Mouse (Mus musculus) heart, adult 18-20 months (tissue): Measurements from ENCODE around the gene Slc34a1. TPM values are rescaled to one million over a fixed set of nuclear protein-coding genes. Genes with fewer than 3 reads are reported as not detected.

Source experiments
- DNase-seq, 2 experiments: peaks; one replicate each; pipeline ENCODE4 v3.0.0; 2021 to 2022; ENCODE audit warnings: mixed read lengths in 1 of 2
- microRNA-seq, 2 experiments: library from miRNA; unstranded; fragments of <30 nt; microRNA quantifications; one replicate each; pipeline ENCODE4 v1.2.0; 2022
- total RNA-seq, 2 experiments: library from RNA; stranded (reverse); gene quantifications; 2 replicates each; pipeline ENCODE4 v1.2.3; 2021

Slc34a1 gene
- total RNA-seq, 2 experiments from 2014 or later, result not detected

DNA sequence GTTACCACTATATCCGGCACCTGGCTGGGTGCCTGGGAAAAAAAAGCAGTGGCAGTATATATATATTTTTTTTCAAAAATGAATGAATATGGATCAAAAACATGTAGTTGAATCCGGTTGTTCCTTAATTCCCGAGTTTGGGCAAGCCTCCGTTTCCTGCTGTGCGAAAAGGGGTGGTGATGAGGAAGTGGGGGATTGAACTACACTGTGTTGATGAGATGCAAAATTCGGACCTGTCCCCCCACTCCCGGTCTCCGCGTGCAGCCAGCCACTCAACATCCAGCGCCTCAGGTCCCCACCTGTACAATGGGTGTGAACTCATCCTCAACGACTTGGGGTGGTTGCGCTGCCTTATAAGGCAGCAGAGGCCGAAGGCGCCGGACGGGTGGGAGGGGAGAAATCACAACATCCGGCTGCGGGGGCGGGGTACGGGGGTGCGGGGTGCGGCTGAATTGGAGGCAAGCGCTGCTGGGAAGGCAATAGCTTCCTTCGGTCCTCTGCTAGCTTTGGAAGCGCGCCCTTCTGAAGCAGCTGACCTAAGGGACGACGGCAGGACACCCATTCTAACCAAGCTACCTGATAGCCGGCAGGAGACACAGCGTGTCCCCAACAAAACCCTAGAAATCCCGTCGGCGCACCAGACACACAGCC lies 46.4 kb downstream of the Slc34a1 start:
- DNase-seq, result no peak

- DNase-seq, result peak; percentile 100
These were observed 46.9 kb downstream of the Slc34a1 start, which contains the start of gene Grk6 for GRCm38 (mm10) chr13:55444937-55445315. Gene Grk6, plus strand, starts transcription at chr13:55445072.

DNA sequence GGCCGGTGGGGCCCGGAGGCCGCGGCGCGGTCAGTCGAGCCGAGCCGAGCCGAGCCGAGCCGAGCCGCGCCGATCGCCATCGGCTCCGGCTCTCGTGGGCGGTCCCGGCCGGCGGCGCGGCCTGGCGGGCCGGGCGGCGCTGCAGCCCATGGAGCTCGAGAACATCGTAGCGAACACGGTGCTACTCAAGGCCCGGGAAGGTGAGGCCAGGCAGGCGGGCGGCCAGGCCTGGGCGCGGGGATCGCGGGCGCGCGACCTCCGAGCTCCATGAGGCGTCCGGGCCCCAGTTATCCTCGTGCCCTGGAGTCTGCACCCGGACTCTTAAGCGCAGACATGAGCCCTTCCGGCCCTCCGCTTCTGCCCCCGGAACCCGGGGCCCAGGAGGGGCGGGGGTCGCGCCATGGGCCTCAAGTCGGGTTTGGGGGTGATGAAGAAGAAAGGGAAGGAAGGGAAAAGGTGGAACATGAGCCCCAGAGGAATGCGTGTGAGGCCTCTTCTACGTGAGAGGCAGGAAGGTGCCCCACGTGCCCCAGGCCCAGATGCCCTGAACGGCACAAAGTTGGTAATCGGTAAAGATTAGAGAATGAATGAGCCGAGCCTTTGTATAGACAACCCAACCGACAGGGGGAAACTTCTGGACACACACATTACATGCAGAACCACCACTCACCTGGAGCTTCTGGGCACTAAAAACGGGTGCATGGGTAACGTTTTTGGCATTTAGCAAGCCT lies 47.5 kb downstream of the Slc34a1 start:
- DNase-seq, result no peak

DNA sequence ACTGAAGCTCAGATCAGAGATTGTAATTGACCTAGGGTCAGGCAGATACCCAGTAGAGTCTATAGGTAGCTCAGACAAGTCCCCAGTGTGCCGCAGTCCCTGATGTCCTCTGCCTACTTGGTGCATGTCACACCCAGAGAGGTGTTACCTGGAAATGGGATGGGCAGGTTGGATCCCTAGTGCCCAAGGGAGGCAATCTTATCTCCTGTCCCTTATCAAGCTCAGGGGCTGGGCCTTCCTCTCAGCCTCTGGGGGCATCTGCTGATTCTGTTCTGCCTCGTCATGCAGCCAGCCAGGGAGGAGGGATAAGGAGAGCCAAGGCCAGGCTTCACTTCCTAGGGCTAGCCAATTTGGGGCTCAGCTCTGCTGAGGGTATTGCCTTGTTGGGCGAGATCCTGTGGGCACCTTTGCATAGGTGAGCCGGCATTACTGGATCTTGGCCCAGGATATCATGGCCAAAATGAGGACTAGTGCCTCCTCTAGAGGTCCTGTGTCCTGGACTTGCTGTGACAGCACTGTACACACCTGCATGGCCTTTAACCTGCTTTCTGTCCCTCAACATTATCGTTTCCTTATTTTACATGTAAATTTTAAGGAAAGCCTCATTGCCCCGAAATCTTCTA lies 48.6 kb downstream of the Slc34a1 start:
- no peak for DNase-seq

DNA sequence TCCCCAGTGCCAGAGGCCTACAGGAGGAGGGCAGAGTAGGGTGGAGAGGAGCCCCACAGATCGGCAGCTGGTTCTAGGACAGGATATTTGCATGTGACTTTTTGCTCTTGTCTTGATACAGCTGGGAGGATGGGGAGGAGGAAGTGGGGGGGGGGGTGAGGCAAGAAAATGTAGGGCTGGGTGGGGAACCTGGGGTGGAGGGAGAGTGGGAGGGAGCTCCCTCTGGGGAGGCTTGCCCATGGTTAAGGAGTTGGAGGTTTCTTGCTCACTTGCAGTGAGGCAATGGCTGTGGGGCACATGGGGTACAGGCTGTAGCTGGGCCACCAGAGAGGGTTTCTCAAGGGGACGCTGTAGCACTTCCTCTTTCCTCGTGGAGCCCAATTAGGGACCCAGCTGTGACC lies 49.6 kb downstream of the Slc34a1 start:
- peak in 1 of 2 experiments; percentile 59 for DNase-seq

DNA sequence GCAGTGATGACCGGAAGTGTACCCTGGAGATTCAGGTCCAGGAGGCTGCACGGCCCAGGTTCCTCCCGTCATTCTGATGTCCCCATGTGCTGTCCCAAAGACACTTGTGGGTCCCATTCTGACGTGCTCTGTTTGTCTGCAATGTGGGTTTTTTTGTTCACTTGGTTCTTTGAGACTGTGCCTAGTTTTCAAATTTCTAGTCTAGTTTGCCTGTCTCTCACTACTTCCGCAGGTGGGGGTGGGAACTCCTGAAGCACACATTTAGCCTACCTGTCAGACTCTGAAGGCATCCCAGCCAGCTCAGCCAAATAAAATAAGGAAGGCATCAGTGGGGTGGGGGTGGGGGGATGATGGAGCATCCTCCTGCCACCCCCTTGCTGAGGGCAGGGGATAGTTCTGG lies 50.1 kb downstream of the Slc34a1 start:
- DNase-seq, result no peak

DNA sequence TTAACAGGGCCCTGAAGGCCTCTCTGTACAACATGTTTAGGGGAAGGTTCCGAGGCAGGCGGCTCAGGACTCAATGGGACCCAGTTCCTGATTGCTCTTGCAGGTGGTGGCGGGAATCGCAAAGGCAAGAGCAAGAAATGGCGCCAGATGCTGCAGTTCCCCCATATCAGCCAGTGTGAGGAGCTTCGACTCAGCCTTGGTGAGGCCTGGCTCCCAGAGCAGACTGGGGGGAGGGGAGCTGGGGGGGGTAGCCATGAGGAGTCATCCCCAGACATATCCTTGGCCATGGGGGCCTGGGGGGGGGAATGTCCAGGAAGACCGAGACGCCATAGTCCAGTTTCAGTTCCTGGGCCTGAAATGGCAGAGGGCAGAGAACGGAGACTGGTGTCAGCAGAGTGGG lies 51.2 kb downstream of the Slc34a1 start:
- DNase-seq, result no peak

DNA sequence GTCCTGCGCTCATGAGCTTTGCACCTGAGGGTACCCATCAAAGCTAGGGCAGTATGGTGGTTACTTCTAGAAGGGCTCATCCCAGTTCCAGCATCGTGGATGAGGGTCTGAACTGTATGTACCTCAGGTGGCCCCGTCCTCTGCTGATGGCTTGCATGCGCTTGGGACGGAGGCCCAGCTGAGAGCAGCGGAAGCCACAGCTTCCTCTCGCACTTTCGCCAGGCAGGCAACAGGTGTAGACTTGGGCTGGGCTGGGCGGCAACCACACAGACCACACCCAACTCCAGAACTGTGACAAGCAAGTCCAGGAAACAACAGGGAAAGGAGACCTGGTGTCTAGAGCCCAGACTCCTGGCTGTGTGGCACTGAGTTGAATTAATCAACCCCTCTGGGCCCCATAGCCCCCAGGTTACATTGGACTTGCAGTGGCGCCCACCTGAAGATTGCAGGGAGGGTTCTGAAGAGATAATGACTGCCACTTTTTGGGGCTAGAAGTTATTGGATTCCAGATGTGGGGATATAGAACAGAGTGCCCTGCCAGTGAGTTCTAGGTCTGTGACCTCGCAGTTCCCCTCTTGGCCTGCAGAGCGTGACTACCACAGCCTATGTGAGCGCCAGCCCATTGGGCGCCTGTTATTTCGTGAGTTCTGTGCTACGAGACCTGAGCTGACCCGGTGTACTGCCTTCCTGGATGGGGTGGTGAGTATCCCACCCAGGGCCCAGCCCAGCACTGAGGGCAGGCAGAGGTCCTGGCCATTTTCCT lies 51.9 kb downstream of the Slc34a1 start:
- peak; percentile 22 to 45 for DNase-seq

GRCm38 (mm10) chr13:55450511-55450980 lies 52.6 kb downstream of the Slc34a1 start:
- peak; percentile 82 to 90 for DNase-seq

- no peak for DNase-seq
These were observed 53.3 kb downstream of the Slc34a1 start for GRCm38 (mm10) chr13:55451296-55451695.

DNA sequence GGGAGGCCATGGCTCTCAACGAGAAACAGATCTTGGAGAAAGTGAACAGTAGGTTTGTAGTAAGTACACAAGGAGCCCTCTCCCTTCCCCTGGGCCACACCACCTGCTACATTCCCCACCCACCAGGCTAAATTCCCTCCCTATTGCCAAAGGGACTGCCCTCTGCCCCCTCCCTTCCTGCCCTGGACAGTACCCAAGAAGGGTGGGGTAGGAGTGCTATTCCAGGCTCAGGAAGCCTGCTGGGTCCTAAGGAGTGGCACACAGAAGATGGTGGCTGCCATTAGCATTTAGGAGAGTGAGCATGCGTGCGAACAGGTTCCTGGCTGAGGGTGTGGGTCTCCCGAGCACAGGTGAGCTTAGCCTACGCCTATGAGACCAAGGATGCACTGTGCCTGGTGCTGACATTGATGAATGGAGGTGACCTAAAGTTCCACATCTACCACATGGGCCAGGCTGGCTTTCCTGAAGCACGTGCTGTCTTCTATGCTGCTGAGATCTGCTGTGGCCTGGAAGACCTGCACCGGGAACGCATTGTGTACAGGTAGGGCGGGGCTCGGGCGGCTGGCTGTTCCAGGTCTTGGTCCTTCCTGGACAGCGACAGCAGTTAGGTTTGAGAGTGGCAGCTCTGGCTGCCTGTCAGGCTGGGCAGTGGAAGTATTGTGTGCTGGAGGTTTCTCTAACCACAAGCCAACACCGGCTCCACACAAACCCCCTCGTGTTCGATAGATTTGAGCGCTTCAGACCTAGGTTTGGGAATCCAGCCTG lies 54.0 kb downstream of the Slc34a1 start:
- DNase-seq, result peak; percentile 68 to 78

DNA sequence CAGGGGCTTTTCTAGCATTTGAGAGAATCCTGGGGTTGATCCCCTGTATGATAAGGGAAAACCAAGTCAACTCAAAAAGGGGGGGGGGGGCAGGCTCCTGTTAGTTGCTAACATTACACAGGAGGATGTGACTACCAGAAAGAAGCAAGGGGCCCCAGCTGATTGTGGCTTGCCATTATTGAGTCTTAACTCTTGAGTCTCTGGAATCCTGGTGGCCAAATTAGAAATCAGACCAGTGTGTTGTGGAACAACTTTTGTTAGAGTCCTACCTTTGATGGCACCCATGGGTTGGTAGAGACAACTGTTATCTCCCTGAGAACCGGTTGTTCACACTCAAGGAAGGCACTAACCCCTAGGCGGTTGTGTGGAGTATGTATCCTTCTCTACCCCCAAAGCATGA lies 65.0 kb downstream of the Slc34a1 start:
- no peak for DNase-seq

DNA sequence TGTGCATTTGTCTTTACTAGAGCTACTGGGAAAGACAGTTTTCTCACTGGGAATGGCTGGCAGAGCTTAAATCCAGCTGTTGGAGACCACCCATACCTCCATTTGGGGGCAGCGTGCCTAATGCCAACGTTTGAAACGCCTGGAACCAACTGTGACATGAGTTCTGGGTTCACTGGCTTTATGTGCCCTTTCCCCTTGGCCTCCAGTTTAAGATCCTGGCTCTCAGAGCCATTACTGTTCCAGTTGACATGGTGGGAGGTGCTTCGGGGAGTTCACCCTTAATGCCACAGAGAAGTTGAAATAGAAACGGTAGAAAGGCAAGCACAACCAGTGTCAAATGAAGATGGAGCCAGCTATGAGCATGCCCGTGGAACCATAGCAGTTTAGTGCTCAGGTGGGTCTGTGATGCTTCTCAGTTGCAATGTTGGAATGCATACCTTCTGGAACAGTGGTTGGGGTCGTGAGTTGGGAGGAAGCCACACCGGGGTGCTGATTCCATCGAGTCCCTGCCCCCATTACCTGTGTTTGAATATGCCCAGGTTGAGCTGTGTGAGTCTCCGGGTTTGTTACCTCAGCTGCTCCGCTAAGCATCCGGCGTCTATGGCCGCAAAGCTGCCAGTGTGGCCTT lies 65.5 kb downstream of the Slc34a1 start:
- peak in 1 of 2 experiments; percentile 33 for DNase-seq

- DNase-seq, result peak in 1 of 2 experiments; percentile 49
These were observed 66.3 kb downstream of the Slc34a1 start, which contains the start of gene Prr7 for GRCm38 (mm10) chr13:55464027-55464884. Gene Prr7, plus strand, starts transcription at chr13:55464267.

DNA sequence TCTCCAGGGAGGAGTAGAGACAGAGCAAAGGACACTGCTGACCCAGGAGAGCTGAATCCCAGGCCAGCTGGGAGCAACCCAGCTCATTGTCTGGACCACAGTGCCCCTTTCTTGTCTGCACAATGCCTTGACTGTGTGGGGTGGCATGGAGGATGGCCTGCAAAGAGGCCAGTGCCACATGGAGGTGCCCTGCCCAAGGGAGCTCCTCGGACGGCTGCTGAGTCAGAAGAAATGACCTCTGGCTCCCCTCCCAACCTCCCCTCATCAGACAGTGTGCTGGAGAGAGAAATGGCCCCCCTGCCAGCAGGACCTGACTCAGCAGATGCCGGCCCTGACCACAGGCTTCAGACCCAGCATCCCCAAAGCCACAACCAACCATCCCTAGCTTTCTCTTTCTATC lies 67.2 kb downstream of the Slc34a1 start:
- no peak for DNase-seq

Small RNA genes lying within 50 kb of the gene (microRNA-seq; reads per million reads assigned to microRNA genes)
- gene Mir6943, result 0.81 to 1.5 reads per million in 2 experiments

Other genes starting within 250 kb of the Slc34a1 start
- under 1 TPM; 0.28 to 0.30 TPM for gene Fgfr4, start 245.5 kb upstream of the Slc34a1 start, total RNA-seq
- 10 to 100 TPM; 51.8 to 51.9 TPM for gene Nsd1, start 188.4 kb upstream of the Slc34a1 start, total RNA-seq
- 10 to 100 TPM; 40.4 to 47.3 TPM for gene Prelid1, start 77.7 kb upstream of the Slc34a1 start, total RNA-seq
- gene Rab24, start 76.2 kb upstream of the Slc34a1 start, total RNA-seq, result 10 to 100 TPM; 35.2 to 38.0 TPM
- gene Mxd3, start 68.4 kb upstream of the Slc34a1 start, total RNA-seq, result under 1 TPM; 0.21 to 0.37 TPM
- gene Lman2, start 35.4 kb upstream of the Slc34a1 start, total RNA-seq, result 10 to 100 TPM; 46.7 to 51.6 TPM
- 1 to 10 TPM in 1 of 2 experiments, under 1 TPM in 1; 0.57 to 1.5 TPM for gene Rgs14, start 28.5 kb upstream of the Slc34a1 start, total RNA-seq
- not detected for gene Pfn3, start 17.0 kb downstream of the Slc34a1 start, total RNA-seq
- not detected for gene F12, start 28.6 kb downstream of the Slc34a1 start, total RNA-seq
- gene Grk6, start 46.9 kb downstream of the Slc34a1 start, total RNA-seq, result 10 to 100 TPM; 13.9 to 17.1 TPM
- under 1 TPM; 0.45 to 0.82 TPM for gene Prr7, start 66.1 kb downstream of the Slc34a1 start, total RNA-seq
- 1 to 10 TPM; 5.7 to 6.4 TPM for gene Dbn1, start 89.9 kb downstream of the Slc34a1 start, total RNA-seq
- 10 to 100 TPM; 42.2 to 46.6 TPM for gene Pdlim7, start 115.5 kb downstream of the Slc34a1 start, total RNA-seq
- 1 to 10 TPM; 1.6 to 3.3 TPM for gene Dok3, start 131.1 kb downstream of the Slc34a1 start, total RNA-seq
- gene Ddx41, start 138.5 kb downstream of the Slc34a1 start, total RNA-seq, result 10 to 100 TPM; 11.6 to 13.8 TPM
- gene Fam193b, start 172.9 kb downstream of the Slc34a1 start, total RNA-seq, result 10 to 100 TPM; 11.7 to 14.3 TPM
- 100 to 1,000 TPM in 1 of 2 experiments, 10 to 100 TPM in 1; 87.3 to 109 TPM for gene Tmed9, start 175.5 kb downstream of the Slc34a1 start, total RNA-seq
- gene B4galt7, start 201.7 kb downstream of the Slc34a1 start, total RNA-seq, result 1 to 10 TPM; 8.3 to 9.4 TPM
- 10 to 100 TPM; 11.6 to 11.7 TPM for gene Caml, start 224.8 kb downstream of the Slc34a1 start, total RNA-seq
- 10 to 100 TPM; 19.2 to 22.3 TPM for gene Ddx46, start 236.8 kb downstream of the Slc34a1 start, total RNA-seq